Mouse (Mus musculus) Patski (cell line): Measurements from ENCODE around the gene Gm28230. TPM values are rescaled to one million over a fixed set of nuclear protein-coding genes. Genes with fewer than 3 reads are reported as not detected.

Source experiments
- ATAC-seq: fragments of 100-300 bp; one replicate; pipeline ENCODE4 v1.8.0; 2021
- CTCF ChIA-PET: fragments of 350-600 bp; sonication (Branson Sonifier 250); formaldehyde crosslinking; loops from one replicate; lab custom pipeline; 2022; ENCODE audit warnings: inconsistent platforms; lab: Charles Lee
- POLR2A ChIA-PET: fragments of 350-600 bp; sonication (Branson Sonifier 250); formaldehyde crosslinking; loops from one replicate; lab custom pipeline; 2022; ENCODE audit warnings: antibody characterized with exemption, inconsistent platforms; lab: Charles Lee
- DNase-seq: peaks from one replicate; pipeline ENCODE4 v3.0.0-alpha.2; 2011; ENCODE audit warnings: low read depth, low spot score
- H3K27me3 ChIP-seq: fragments of 371-371 bp; one replicate; pipeline ENCODE4 v1.5.1; 2021
- CTCF ChIP-seq: fragments of 100-300 bp; IDR thresholded peaks from one replicate; pipeline ENCODE4 v1.5.1; 2021
- in situ Hi-C: fragments of 300-500 bp; cut with MboI; formaldehyde crosslinking; loops from 3 replicates; pipeline ENCODE4 v1.11.1; 2018; ENCODE audit warnings: low pct_unique_long_range_greater_than_20kb, mixed read lengths
- polyA plus RNA-seq: library from polyadenylated mRNA; unstranded; gene quantifications from one replicate; pipeline ENCODE4 v1.2.3, GENCODE M21; 2021

The Gm28230 gene
- polyA plus RNA-seq, 1 experiment from 2014 or later, result 0.73 TPM

GRCm38 (mm10) chr2:74749337-74750121 is 23.0 kb downstream of the Gm28230 start:
- TF ChIP-seq CTCF, result no peak
- in situ Hi-C loops, result no loop called here
- POLR2A ChIA-PET, result no interaction called here
- DNase-seq (no peak), ATAC-seq (no peak)
- CTCF ChIA-PET, result no interaction called here
- peaks cover 2% of the 10 kb centered on the region for H3K27me3 ChIP-seq

GRCm38 (mm10) chr2:74750731-74751250 is 24.3 kb downstream of the Gm28230 start:
- H3K27me3 ChIP-seq, result peaks cover 2% of the 10 kb centered on the region
- CTCF ChIA-PET, result no interaction called here
- ATAC-seq, result no peak

GRCm38 (mm10) chr2:74751861-74752260 is 25.3 kb downstream of the Gm28230 start:
- ChIA-PET POLR2A (no interaction called here), CTCF (no interaction called here)
- no peak for TF ChIP-seq CTCF
- DNase-seq, result no peak
- peaks cover 2% of the 10 kb centered on the region for H3K27me3 ChIP-seq
- in situ Hi-C loops, result no loop called here
- ATAC-seq, result no peak

More at GRCm38 (mm10) chr2:74750731-74751250, 24.3 kb downstream of the Gm28230 start:
- DNase-seq, result no peak
- no peak for TF ChIP-seq CTCF
- in situ Hi-C loops, result no loop called here
- POLR2A ChIA-PET, result no interaction called here

- DNase-seq, result no peak
- H3K27me3 ChIP-seq, result peaks cover 2% of the 10 kb centered on the region
- in situ Hi-C loops, result no loop called here
- CTCF ChIA-PET, result no interaction called here
- TF ChIP-seq CTCF, result no peak
- ATAC-seq, result no peak
- POLR2A ChIA-PET, result no interaction called here
Measured at GRCm38 (mm10) chr2:74752431-74753174, 26.1 kb downstream of the Gm28230 start.

GRCm38 (mm10) chr2:74753175-74753523 is 26.6 kb downstream of the Gm28230 start:
- ChIA-PET CTCF (no interaction called here), POLR2A (no interaction called here)
- in situ Hi-C loops, result no loop called here
- no peak for TF ChIP-seq CTCF
- H3K27me3 ChIP-seq, result peaks cover 2% of the 10 kb centered on the region
- DNase-seq, result no peak
- no peak for ATAC-seq

GRCm38 (mm10) chr2:74753711-74754110 is 27.2 kb downstream of the Gm28230 start:
- TF ChIP-seq CTCF, result no peak
- POLR2A ChIA-PET, result no interaction called here
- DNase-seq (no peak), ATAC-seq (no peak)
- in situ Hi-C loops, result no loop called here
- peaks cover 2% of the 10 kb centered on the region for H3K27me3 ChIP-seq
- CTCF ChIA-PET, result no interaction called here

- H3K27me3 ChIP-seq, result peaks cover 20% of the 10 kb centered on the region
- no peak for DNase-seq
- ChIA-PET CTCF (no interaction called here), POLR2A (no interaction called here)
- ATAC-seq, result no peak
- in situ Hi-C loops, result no loop called here
- TF ChIP-seq CTCF, result no peak
Measured at GRCm38 (mm10) chr2:74760146-74760545, 33.6 kb downstream of the Gm28230 start.

- ChIA-PET CTCF (no interaction called here), POLR2A (no interaction called here)
- ATAC-seq (no peak), DNase-seq (no peak)
- peaks cover 20% of the 10 kb centered on the region for H3K27me3 ChIP-seq
- in situ Hi-C loops, result no loop called here
- no peak for TF ChIP-seq CTCF
Measured at GRCm38 (mm10) chr2:74761941-74762340, 35.4 kb downstream of the Gm28230 start.

- ChIA-PET POLR2A (no interaction called here), CTCF (no interaction called here)
- TF ChIP-seq CTCF, result no peak
- DNase-seq, result no peak
- in situ Hi-C loops, result no loop called here
- no peak for ATAC-seq
- H3K27me3 ChIP-seq, result peaks cover 26% of the 10 kb centered on the region
Measured at GRCm38 (mm10) chr2:74762522-74763244, 36.2 kb downstream of the Gm28230 start, which contains the start of gene Hoxd1. Gene Hoxd1 (plus strand): TSS chr2:74762980.

GRCm38 (mm10) chr2:74763245-74763735 is 36.8 kb downstream of the Gm28230 start:
- H3K27me3 ChIP-seq, result peaks cover 32% of the 10 kb centered on the region
- ChIA-PET POLR2A (no interaction called here), CTCF (no interaction called here)
- no peak for TF ChIP-seq CTCF
- ATAC-seq (no peak), DNase-seq (no peak)
- in situ Hi-C loops, result no loop called here
